Mouse (Mus musculus): Measurements from ENCODE around the gene Atg4d.
"Not testable (repeated sequence)": the region's sequence is repeated elsewhere in the genome, so short reads cannot be mapped to it uniquely, and the experiment has no call there.

Atg4d gene

GRCm38 (mm10) chr9:21265000-21265561 is at the start of gene Atg4d:
Atg4d (plus strand) TSS chr9:21265293.
- peak; percentile 94 for DNase-seq

- no peak for DNase-seq
These were observed 48.8 kb upstream of the Atg4d start for GRCm38 (mm10) chr9:21216050-21216841.

- peak; percentile 55 for DNase-seq
These were observed 45.3 kb upstream of the Atg4d start for GRCm38 (mm10) chr9:21219820-21220219.

- peak; percentile 94 for DNase-seq
These were observed 44.4 kb upstream of the Atg4d start for GRCm38 (mm10) chr9:21220490-21221382.

GRCm38 (mm10) chr9:21221383-21221929 is 43.6 kb upstream of the Atg4d start:
- peak; percentile 49 for DNase-seq

GRCm38 (mm10) chr9:21223490-21223889 is 41.6 kb upstream of the Atg4d start:
- DNase-seq, result not testable (repeated sequence)

- no peak for DNase-seq
These were observed 41.2 kb upstream of the Atg4d start for GRCm38 (mm10) chr9:21223906-21224305.

- DNase-seq, result peak; percentile 27
These were observed 40.3 kb upstream of the Atg4d start for GRCm38 (mm10) chr9:21224576-21225414.

GRCm38 (mm10) chr9:21225415-21225758 is 39.7 kb upstream of the Atg4d start:
- no peak for DNase-seq

GRCm38 (mm10) chr9:21227342-21227741 is 37.8 kb upstream of the Atg4d start:
- peak; percentile 61 for DNase-seq

GRCm38 (mm10) chr9:21231551-21231950 is 33.5 kb upstream of the Atg4d start:
- DNase-seq, result no peak

- no peak for DNase-seq
These were observed 32.2 kb upstream of the Atg4d start for GRCm38 (mm10) chr9:21232867-21233266.

- no peak for DNase-seq
These were observed 31.7 kb upstream of the Atg4d start for GRCm38 (mm10) chr9:21233366-21233765.

GRCm38 (mm10) chr9:21233805-21234204 is 31.3 kb upstream of the Atg4d start:
- no peak for DNase-seq

- DNase-seq, result no peak
These were observed 29.8 kb upstream of the Atg4d start for GRCm38 (mm10) chr9:21235341-21235740.

- DNase-seq, result peak; percentile 36
These were observed 28.1 kb upstream of the Atg4d start for GRCm38 (mm10) chr9:21236991-21237367.

- DNase-seq, result peak; percentile 70
These were observed 27.6 kb upstream of the Atg4d start for GRCm38 (mm10) chr9:21237368-21238003.

GRCm38 (mm10) chr9:21238004-21238732 is 26.9 kb upstream of the Atg4d start:
- DNase-seq, result peak; percentile 22

GRCm38 (mm10) chr9:21238733-21239464 is 26.2 kb upstream of the Atg4d start, which contains the start of gene Keap1:
Keap1 (minus strand) TSS chr9:21239361.
- peak; percentile 90 for DNase-seq

- peak; percentile 31 for DNase-seq
These were observed 25.6 kb upstream of the Atg4d start for GRCm38 (mm10) chr9:21239465-21239848.
